Mouse (Mus musculus): Measurements from ENCODE around the gene Gm49366. TPM values are rescaled to one million over a fixed set of nuclear protein-coding genes. Genes with fewer than 3 reads are reported as not detected.
"Not testable (repeated sequence)": the region's sequence is repeated elsewhere in the genome, so short reads cannot be mapped to it uniquely, and the experiment has no call there.

Gene Gm49366
- total and polyA plus RNA-seq, 2 experiments from 2014 or later, result not detected

DNA sequence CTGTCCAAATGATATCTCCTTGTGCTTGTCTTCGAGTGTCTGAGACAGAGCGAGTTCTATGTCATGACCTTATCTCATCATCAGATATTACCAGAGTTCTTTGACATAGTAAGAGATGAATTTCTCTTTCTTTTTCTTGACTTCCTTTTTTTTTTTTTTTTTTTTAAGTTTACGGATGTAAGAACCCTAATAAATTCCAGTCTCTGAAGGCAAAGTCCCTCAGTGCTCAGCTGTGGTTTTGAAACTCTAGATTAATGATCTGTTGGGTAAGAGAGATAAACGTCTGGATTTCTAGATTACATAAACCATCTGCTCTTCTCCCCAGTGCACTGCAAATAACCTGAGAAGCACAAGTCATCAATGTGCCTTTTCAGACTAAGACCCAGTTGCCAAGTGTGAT lies 4.6 kb upstream of the Gm49366 start:
- DNase-seq (ENCODE audit: low spot score) (no peak), ATAC-seq (ENCODE audit: low FRiP score) (no peak)
- H3K27ac ChIP-seq (ENCODE audit: low read depth, low read length), result no peak overlapping the region
- TF ChIP-seq CTCF (IDR thresholded peaks at IDR 0.05), result no peak
- H3K4me2 ChIP-seq (ENCODE audit: low read depth, low read length, poor library complexity, severe bottlenecking), result no peak overlapping the region
- H3K27me3 ChIP-seq (ENCODE audit: insufficient read depth, low read length), result no peaks in the 10 kb centered on the region
- H3K36me3 ChIP-seq (ENCODE audit: insufficient read depth, low read length), result no peaks in the 10 kb centered on the region
- WGBS, result 75% methylated on average over 4 of the region's 4 CpGs
- 0 out of 2 replicates have a peak, but pooled peaks cover 3% of the 10 kb centered on the region for H3K4me1 ChIP-seq (ENCODE audit: insufficient read depth, low read length)
- no peaks in the 10 kb centered on the region for H3K9me3 ChIP-seq (ENCODE audit: low read length)
- no peak overlapping the region for H3K9ac ChIP-seq (replicated peaks; ENCODE audit: low read length, poor library complexity, severe bottlenecking)
- no peak overlapping the region for H3K4me3 ChIP-seq (ENCODE audit: low read depth, low read length)

DNA sequence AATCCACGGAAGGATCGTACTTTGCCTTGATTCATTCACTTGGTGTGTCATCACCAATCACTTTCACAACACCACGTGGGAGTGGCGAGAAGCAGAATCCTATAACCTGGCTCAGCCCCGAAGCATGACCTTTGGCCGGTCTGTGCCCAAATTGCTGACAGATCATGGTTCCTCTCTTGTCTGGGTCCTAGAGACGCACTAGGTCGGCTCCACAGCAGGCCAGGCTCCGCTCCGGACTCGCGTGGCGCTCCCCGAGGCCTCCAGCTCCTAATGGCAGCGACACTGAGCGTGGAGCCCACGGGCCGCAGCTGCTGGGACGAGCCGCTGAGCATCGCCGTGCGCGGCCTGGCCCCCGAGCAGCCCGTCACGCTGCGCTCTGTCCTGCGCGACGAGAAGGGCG lies 494 bp upstream of the Gm49366 start, which contains the start of gene Acot4:
Acot4 (plus strand) TSS at position 139 of the 400 bp plus-strand sequence.
- WGBS, result 6% methylated on average over 27 of the region's 32 CpGs

DNA sequence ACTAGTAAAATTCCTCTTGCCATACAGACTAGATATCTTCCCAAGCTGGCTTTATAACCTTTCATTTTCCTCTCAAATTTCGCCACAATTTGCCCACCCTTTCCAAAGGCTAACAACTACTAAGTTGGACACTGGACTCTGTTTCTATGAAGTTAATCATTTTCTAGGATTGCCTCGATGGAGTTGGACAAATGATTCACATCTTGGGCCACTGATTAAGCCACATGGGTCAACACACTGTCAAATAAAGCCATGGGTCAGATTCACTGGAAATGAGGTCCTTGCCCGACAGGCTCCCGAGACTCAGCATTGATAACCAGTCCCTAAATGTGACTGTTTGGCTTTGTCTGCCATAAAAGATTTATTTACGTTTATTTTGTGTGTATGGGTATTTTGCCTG lies 3.5 kb downstream of the Gm49366 start:
- H3K9ac ChIP-seq (replicated peaks; ENCODE audit: low read length, poor library complexity, severe bottlenecking), result no peak overlapping the region
- DNase-seq (ENCODE audit: low spot score) (no peak), ATAC-seq (ENCODE audit: low FRiP score) (no peak)
- H3K4me1 ChIP-seq (ENCODE audit: insufficient read depth, low read length), result 0 out of 2 replicates have a peak, but pooled peaks cover 3% of the 10 kb centered on the region
- H3K27ac ChIP-seq (ENCODE audit: low read depth, low read length), result no peak overlapping the region
- 91% methylated on average over 5 of the region's 5 CpGs for WGBS
- H3K9me3 ChIP-seq (ENCODE audit: low read length), result no peaks in the 10 kb centered on the region
- no peaks in the 10 kb centered on the region for H3K36me3 ChIP-seq (ENCODE audit: insufficient read depth, low read length)
- H3K4me2 ChIP-seq (ENCODE audit: low read depth, low read length, poor library complexity, severe bottlenecking), result no peak overlapping the region
- no peaks in the 10 kb centered on the region for H3K27me3 ChIP-seq (ENCODE audit: insufficient read depth, low read length)
- no peak for TF ChIP-seq CTCF (IDR thresholded peaks at IDR 0.05)
- H3K4me3 ChIP-seq (ENCODE audit: low read depth, low read length), result no peak overlapping the region

More for the DNA sequence above, 494 bp upstream of the Gm49366 start, which contains the start of gene Acot4:
- H3K4me1 ChIP-seq (ENCODE audit: insufficient read depth, low read length); H3K9me3 ChIP-seq (ENCODE audit: low read length); DNase-seq (ENCODE audit: low spot score); H3K36me3 ChIP-seq (ENCODE audit: insufficient read depth, low read length); H3K27me3 ChIP-seq (ENCODE audit: insufficient read depth, low read length); H3K27ac ChIP-seq (ENCODE audit: low read depth, low read length): not testable (repeated sequence)
- Histone ChIP-seq H3K4me3 (ENCODE audit: low read depth, low read length) (peak within 1 kb of the TSS; percentile 44), H3K9ac (replicated peaks; ENCODE audit: low read length, poor library complexity, severe bottlenecking) (peak within 1 kb of the TSS; percentile 52), H3K4me2 (ENCODE audit: low read depth, low read length, poor library complexity, severe bottlenecking) (peak within 1 kb of the TSS; percentile 58)
- peak; percentile 52; the same call in 1 of the 2 replicates for ATAC-seq (ENCODE audit: low FRiP score)

DNA sequence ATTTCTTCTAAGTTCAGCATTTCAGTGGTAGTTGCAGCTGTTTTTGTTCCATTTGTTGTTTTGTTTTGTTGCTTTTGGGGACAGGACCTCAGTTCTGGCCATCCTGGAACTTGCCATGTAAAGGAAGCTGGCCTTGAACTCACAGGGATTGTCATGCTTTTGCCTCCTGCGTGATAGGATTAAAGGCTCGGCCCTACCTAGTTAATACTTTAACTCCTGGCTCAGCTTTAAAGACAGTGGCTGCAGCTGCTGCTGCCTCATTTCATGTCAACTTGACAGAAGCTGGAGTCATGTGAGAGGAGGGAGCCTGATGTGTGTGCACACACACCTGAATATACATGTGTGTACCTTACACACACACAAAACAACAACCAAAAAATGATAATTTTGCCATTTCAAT lies 5.3 kb downstream of the Gm49366 start:
- TF ChIP-seq CTCF (IDR thresholded peaks at IDR 0.05), result no peak
- no peak overlapping the region for H3K9ac ChIP-seq (replicated peaks; ENCODE audit: low read length, poor library complexity, severe bottlenecking)
- H3K36me3 ChIP-seq (ENCODE audit: insufficient read depth, low read length), result no peaks in the 10 kb centered on the region
- H3K27ac ChIP-seq (ENCODE audit: low read depth, low read length), result no peak overlapping the region
- no peaks in the 10 kb centered on the region for H3K4me1 ChIP-seq (ENCODE audit: insufficient read depth, low read length)
- DNase-seq (ENCODE audit: low spot score) (no peak), ATAC-seq (ENCODE audit: low FRiP score) (no peak)
- no peak overlapping the region for H3K4me2 ChIP-seq (ENCODE audit: low read depth, low read length, poor library complexity, severe bottlenecking)
- H3K27me3 ChIP-seq (ENCODE audit: insufficient read depth, low read length), result no peaks in the 10 kb centered on the region
- H3K9me3 ChIP-seq (ENCODE audit: low read length), result no peaks in the 10 kb centered on the region
- WGBS, result 44% methylated on average over 2 of the region's 2 CpGs
- no peak overlapping the region for H3K4me3 ChIP-seq (ENCODE audit: low read depth, low read length)

DNA sequence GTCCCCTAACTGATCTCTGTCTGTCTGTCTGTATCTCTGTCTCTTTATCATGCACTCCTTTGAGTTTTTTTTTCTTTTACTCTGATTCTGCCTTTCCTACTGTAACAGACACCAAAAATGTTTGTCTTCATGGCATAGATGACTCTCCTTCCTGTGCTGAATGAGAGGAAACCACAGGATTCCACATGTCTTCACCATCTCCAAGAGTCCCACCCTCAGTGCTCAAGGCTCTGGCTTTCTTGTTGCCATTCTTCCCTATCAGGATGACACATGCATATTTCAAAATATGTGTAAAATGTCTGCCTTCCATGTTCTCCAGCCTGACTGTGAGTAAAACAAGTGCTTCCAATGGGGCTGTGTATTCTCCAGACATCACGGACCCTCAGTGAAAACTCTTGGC lies 8.2 kb downstream of the Gm49366 start:
- H3K4me3 ChIP-seq (ENCODE audit: low read depth, low read length), result no peak overlapping the region
- H3K9me3 ChIP-seq (ENCODE audit: low read length), result no peaks in the 10 kb centered on the region
- H3K27me3 ChIP-seq (ENCODE audit: insufficient read depth, low read length), result no peaks in the 10 kb centered on the region
- H3K36me3 ChIP-seq (ENCODE audit: insufficient read depth, low read length), result no peaks in the 10 kb centered on the region
- WGBS, result 97% methylated on average over 1 of the region's 1 CpGs
- no peak for DNase-seq (ENCODE audit: low spot score)
- no peaks in the 10 kb centered on the region for H3K4me1 ChIP-seq (ENCODE audit: insufficient read depth, low read length)
- no peak for TF ChIP-seq CTCF (IDR thresholded peaks at IDR 0.05)
- H3K27ac ChIP-seq (ENCODE audit: low read depth, low read length), result no peak overlapping the region
- no peak for ATAC-seq (ENCODE audit: low FRiP score)
- H3K9ac ChIP-seq (replicated peaks; ENCODE audit: low read length, poor library complexity, severe bottlenecking), result no peak overlapping the region
- no peak overlapping the region for H3K4me2 ChIP-seq (ENCODE audit: low read depth, low read length, poor library complexity, severe bottlenecking)

DNA sequence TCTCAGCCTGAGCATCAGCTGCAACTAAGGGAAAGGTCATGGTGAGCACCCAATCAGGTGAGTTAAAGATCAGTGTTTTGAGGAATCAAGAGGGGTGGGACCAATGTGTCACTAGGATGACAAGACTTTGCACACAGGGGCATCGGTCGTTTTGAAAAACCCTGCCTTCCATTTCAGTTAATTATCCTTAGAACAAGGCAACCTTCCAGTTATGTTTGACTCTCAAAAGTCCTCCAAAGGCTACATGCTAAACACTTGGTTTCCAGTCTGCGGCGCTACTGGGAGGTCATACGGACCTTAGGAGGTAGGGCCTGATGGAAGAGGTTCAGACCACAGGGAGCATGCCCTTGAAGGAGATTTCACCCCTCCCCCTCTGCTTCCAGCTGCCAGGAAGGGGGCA lies 12.0 kb downstream of the Gm49366 start:
- H3K27ac ChIP-seq (ENCODE audit: low read depth, low read length); H3K4me2 ChIP-seq (ENCODE audit: low read depth, low read length, poor library complexity, severe bottlenecking); H3K9me3 ChIP-seq (ENCODE audit: low read length); H3K4me1 ChIP-seq (ENCODE audit: insufficient read depth, low read length); H3K4me3 ChIP-seq (ENCODE audit: low read depth, low read length); H3K9ac ChIP-seq (replicated peaks; ENCODE audit: low read length, poor library complexity, severe bottlenecking); H3K27me3 ChIP-seq (ENCODE audit: insufficient read depth, low read length); DNase-seq (ENCODE audit: low spot score); ATAC-seq (ENCODE audit: low FRiP score); H3K36me3 ChIP-seq (ENCODE audit: insufficient read depth, low read length): not testable (repeated sequence)
- WGBS, result 89% methylated on average over 5 of the region's 5 CpGs

All from midbrain, postnatal 0 days (tissue).